Mouse (Mus musculus) lung, embryonic 14.5 days (tissue): ENCODE results near the gene Olfr638. TPM values are rescaled to one million over a fixed set of nuclear protein-coding genes. Genes with fewer than 3 reads are reported as not detected.

Source experiments
- ATAC-seq: fragments of 200-750 bp; cut with Nextera tagmentation; 2 replicates; pipeline ENCODE4 v1.8.0; 2017; ENCODE audit warnings: mild to moderate bottlenecking, moderate TSS enrichment, moderate library complexity; ENCODE audit not compliant: insufficient read depth
- DNase-seq: peaks from one replicate; pipeline ENCODE4 v3.0.0-alpha.2; 2015
- H3K27ac ChIP-seq: fragments of 300-500 bp; sonication (generic); 2 replicates; pipeline ENCODE4 v1.5.1; 2014; ENCODE audit warnings: low read depth, mild to moderate bottlenecking, moderate library complexity
- H3K27me3 ChIP-seq: fragments of 300-500 bp; sonication (generic); 2 replicates; pipeline ENCODE4 v1.6.1; 2014; ENCODE audit warnings: low read length, control low read depth; ENCODE audit not compliant: insufficient read depth
- H3K36me3 ChIP-seq: fragments of 300-500 bp; sonication (generic); 2 replicates; pipeline ENCODE4 v1.6.1; 2014; ENCODE audit warnings: control low read depth; ENCODE audit not compliant: insufficient read depth
- H3K4me1 ChIP-seq: fragments of 300-500 bp; sonication (generic); 2 replicates; pipeline ENCODE4 v1.6.1; 2014; ENCODE audit warnings: antibody characterized with exemption, control low read depth; ENCODE audit not compliant: insufficient read depth
- H3K4me2 ChIP-seq: fragments of 300-500 bp; sonication (generic); 2 replicates; pipeline ENCODE4 v1.6.1; 2014; ENCODE audit warnings: mild to moderate bottlenecking
- H3K4me3 ChIP-seq: fragments of 300-500 bp; sonication (generic); 2 replicates; pipeline ENCODE4 v1.5.1; 2014; ENCODE audit warnings: low read depth, low read length
- H3K9ac ChIP-seq: fragments of 300-500 bp; sonication (generic); 2 replicates; pipeline ENCODE4 v1.6.1; 2014
- H3K9me3 ChIP-seq: fragments of 300-500 bp; sonication (generic); 2 replicates; pipeline ENCODE4 v1.6.1; 2016; ENCODE audit warnings: low read depth, low read length, control low read depth
- CTCF ChIP-seq: IDR thresholded peaks from 2 replicates; pipeline ENCODE4 v1.5.1; 2016; ENCODE audit warnings: antibody characterized with exemption, low read depth
- whole genome bisulfite sequencing: fragments of 180-500 bp; shearing (Covaris S2); extraction: QIAGEN DNeasy Blood & Tissue Kit; methylation state at CpG from one replicate; pipeline ENCODE4 v1.1.7; 2014; 5-methylcytosine and 5-hydroxymethylcytosine counted together
- polyA plus RNA-seq: library from polyadenylated mRNA; unstranded; fragments of >200 nt; fragmentation: Nextera tagmentation; extraction: Ambion mirVana; gene quantifications from 2 replicates; pipeline ENCODE4 v1.2.1, GENCODE M21; 2014

Olfr638 gene
- polyA plus RNA-seq, 1 experiment from 2014 or later = not detected

DNA sequence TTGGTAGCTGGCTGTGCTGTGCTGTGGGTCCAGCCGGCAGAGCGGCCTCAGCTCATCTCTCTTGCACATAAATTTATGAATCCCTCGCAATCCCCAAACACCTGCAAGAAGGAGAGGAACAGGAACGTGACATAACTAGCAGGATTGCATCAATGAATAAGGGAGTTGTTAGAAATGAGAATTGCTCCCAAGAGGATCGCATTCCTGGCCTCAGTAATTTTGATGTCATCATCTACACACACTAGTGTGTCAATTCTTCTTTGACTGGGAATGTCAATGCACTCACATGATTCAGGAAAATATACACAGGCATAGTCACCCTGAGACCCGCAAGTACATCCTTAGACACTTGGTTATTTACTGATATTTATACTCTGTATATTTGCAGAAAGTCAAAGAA, 26.9 kb downstream of the Olfr638 start, which contains the start of gene Olfr640:
Olfr640 (minus strand) TSS at position 101 of the 400 bp plus-strand sequence.
- TF ChIP-seq CTCF = no peak
- 77% methylated on average over 6 of the region's 6 CpGs for WGBS

DNA sequence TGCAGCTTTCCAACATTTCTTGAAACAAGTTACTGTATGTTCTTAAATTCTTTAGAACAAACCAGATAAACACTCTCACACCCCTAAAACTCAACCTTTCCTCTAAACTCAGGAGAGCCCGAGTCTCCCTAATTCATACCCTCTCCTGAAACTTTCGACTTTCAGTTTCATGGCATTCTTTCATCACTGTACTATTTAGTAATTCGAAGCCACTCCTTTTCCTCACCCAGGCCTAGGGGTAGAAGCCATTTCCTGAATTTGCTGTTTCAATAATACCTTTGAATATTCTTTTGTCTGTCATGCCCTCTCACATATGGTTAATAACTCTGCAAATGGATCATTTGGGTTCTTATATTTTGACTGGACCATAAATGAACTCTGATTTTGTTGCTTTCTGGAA, 28.4 kb downstream of the Olfr638 start:
- TF ChIP-seq CTCF = no peak
- no peak overlapping the region for H3K4me3 ChIP-seq
- no peak for ATAC-seq
- H3K4me2 ChIP-seq = no peak overlapping the region
- H3K4me1 ChIP-seq = no peaks in the 10 kb centered on the region
- WGBS = 77% methylated on average over 3 of the region's 3 CpGs
- DNase-seq = no peak
- no peak overlapping the region for H3K27ac ChIP-seq
- no peak overlapping the region for H3K9ac ChIP-seq
- H3K27me3 ChIP-seq = no peaks in the 10 kb centered on the region
- no peaks in the 10 kb centered on the region for H3K36me3 ChIP-seq
- H3K9me3 ChIP-seq = no peaks in the 10 kb centered on the region

More for the DNA sequence above, 26.9 kb downstream of the Olfr638 start, which contains the start of gene Olfr640:
- Histone ChIP-seq H3K27ac (no peak within 1 kb of the TSS), H3K4me3 (no peak within 1 kb of the TSS), H3K4me2 (no peak within 1 kb of the TSS), H3K9me3 (no peaks in the 10 kb centered on the region), H3K27me3 (no peaks in the 10 kb centered on the region), H3K36me3 (no peaks in the 10 kb centered on the region), H3K4me1 (no peaks in the 10 kb centered on the region), H3K9ac (no peak within 1 kb of the TSS)
- DNase-seq (no peak), ATAC-seq (no peak)

DNA sequence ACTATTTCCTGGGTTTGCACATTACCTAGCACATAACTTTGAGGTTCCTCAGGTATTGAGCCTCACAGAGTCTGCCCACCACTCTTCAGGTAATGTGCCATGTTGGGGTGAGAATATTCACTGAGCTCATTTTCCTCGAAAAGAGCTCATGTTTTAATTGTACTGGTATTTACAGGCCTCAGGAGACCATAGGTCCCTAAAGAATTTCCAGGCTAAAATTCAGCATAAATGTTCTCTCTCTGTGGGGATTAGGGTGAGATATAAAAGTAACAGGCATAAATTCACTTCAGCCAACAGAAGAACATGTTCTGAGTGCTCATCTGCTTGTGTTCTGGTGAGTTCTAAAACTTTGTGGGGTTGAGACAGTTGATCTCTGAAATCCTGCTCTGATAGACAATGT, 36.6 kb downstream of the Olfr638 start, which contains the start of gene Olfr641:
Olfr641 (plus strand) TSS at position 301 of the 400 bp plus-strand sequence.
- 70% methylated on average over 1 of the region's 1 CpGs for WGBS
- H3K4me2 ChIP-seq = no peak within 1 kb of the TSS
- H3K36me3 ChIP-seq = no peaks in the 10 kb centered on the region
- no peak for DNase-seq
- no peak within 1 kb of the TSS for H3K27ac ChIP-seq
- no peak for ATAC-seq
- no peaks in the 10 kb centered on the region for H3K4me1 ChIP-seq
- no peaks in the 10 kb centered on the region for H3K9me3 ChIP-seq
- TF ChIP-seq CTCF = no peak
- no peak within 1 kb of the TSS for H3K9ac ChIP-seq
- no peaks in the 10 kb centered on the region for H3K27me3 ChIP-seq
- no peak within 1 kb of the TSS for H3K4me3 ChIP-seq

DNA sequence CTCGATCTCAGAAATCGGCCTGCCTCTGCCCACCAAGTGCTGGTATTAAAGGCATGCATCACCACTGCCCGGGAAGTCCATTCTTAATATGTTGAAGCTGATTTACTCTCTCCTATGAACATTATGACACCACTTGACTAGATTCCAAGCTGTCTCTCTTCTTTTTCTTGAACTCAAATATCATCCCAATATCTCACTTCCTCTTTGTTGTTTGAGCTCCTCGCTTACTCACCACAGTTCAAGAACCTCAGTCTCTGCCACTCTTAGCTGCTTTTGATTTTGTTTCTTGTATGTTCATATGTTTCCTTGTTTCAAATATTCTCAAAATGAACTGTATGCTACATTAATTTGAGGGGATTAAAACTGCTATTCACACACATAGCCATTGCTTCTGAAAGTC, 52.2 kb downstream of the Olfr638 start:
- 89% methylated on average over 4 of the region's 4 CpGs for WGBS
- no peak for ATAC-seq

DNA sequence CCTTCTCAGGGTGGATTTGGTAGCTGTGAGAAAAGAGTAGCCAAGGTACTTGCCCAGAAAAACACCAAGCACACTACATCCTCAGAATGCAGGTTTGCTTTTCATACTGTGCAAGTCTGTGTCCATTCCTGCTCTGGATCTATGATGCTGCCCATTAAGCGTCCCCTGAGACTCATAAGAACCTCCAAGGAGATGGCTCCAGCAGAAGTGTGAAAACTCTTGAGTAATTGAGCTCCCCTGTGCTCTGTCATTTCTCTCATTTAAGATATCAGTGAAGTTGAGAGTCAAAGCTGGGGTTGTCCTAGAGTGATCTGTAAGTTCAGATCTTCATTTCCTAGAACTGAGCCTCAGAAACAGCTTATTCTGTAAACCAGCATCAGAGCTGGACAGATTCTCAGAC, 54.0 kb downstream of the Olfr638 start, which contains the start of gene Olfr642:
Olfr642 (minus strand) TSS at position 101 of the 400 bp plus-strand sequence.
- no peaks in the 10 kb centered on the region for H3K9me3 ChIP-seq
- 72% methylated on average over 1 of the region's 1 CpGs for WGBS
- no peaks in the 10 kb centered on the region for H3K27me3 ChIP-seq
- no peaks in the 10 kb centered on the region for H3K36me3 ChIP-seq
- no peak within 1 kb of the TSS for H3K4me3 ChIP-seq
- H3K4me2 ChIP-seq = no peak within 1 kb of the TSS
- H3K9ac ChIP-seq = no peak within 1 kb of the TSS
- DNase-seq = no peak
- ATAC-seq = no peak
- TF ChIP-seq CTCF = no peak
- H3K4me1 ChIP-seq = no peaks in the 10 kb centered on the region
- no peak within 1 kb of the TSS for H3K27ac ChIP-seq

More for the DNA sequence above, 52.2 kb downstream of the Olfr638 start:
- Histone ChIP-seq H3K27ac (no peak overlapping the region), H3K4me1 (no peaks in the 10 kb centered on the region), H3K27me3 (no peaks in the 10 kb centered on the region), H3K9ac (no peak overlapping the region), H3K4me3 (no peak overlapping the region), H3K9me3 (no peaks in the 10 kb centered on the region), H3K36me3 (no peaks in the 10 kb centered on the region), H3K4me2 (no peak overlapping the region)
- DNase-seq = no peak
- TF ChIP-seq CTCF = no peak

Other genes with a start within 250 kb of the Olfr638 start
- not detected in 2 replicates for gene Olfr630, start 241.4 kb upstream of the Olfr638 start, polyA plus RNA-seq
- gene Olfr69, start 227.2 kb upstream of the Olfr638 start, polyA plus RNA-seq = not detected in 2 replicates
- not detected in 2 replicates for gene Olfr68, start 219.0 kb upstream of the Olfr638 start, polyA plus RNA-seq
- not detected in 2 replicates for gene Olfr67, start 206.9 kb upstream of the Olfr638 start, polyA plus RNA-seq
- 3,031 and 3,067 TPM in 2 replicates for gene Hbb-bt, start 184.8 kb upstream of the Olfr638 start, polyA plus RNA-seq
- gene Hbb-bs, start 170.7 kb upstream of the Olfr638 start, polyA plus RNA-seq = 7,232 and 7,259 TPM in 2 replicates
- not detected in 2 replicates for gene Hbb-bh2, start 158.2 kb upstream of the Olfr638 start, polyA plus RNA-seq
- gene Hbb-bh1, start 155.6 kb upstream of the Olfr638 start, polyA plus RNA-seq = 9.2 and 18.0 TPM in 2 replicates
- 1,485 and 1,968 TPM in 2 replicates for gene Hbb-y, start 145.5 kb upstream of the Olfr638 start, polyA plus RNA-seq
- not detected in 2 replicates for gene Olfr66, start 112.5 kb upstream of the Olfr638 start, polyA plus RNA-seq
- not detected in 2 replicates for gene Olfr64, start 104.3 kb upstream of the Olfr638 start, polyA plus RNA-seq
- gene Olfr65, start 95.3 kb upstream of the Olfr638 start, polyA plus RNA-seq = not detected in 2 replicates
- not detected in 2 replicates for gene Olfr631, start 69.9 kb upstream of the Olfr638 start, polyA plus RNA-seq
- gene Olfr632, start 64.4 kb upstream of the Olfr638 start, polyA plus RNA-seq = not detected in 2 replicates
- not detected in 2 replicates for gene Olfr633, start 54.3 kb upstream of the Olfr638 start, polyA plus RNA-seq
- not detected in 2 replicates for gene Olfr635, start 27.6 kb upstream of the Olfr638 start, polyA plus RNA-seq
- not detected in 2 replicates for gene Olfr639, start 18.6 kb downstream of the Olfr638 start, polyA plus RNA-seq
- not detected in 2 replicates for gene Olfr640, start 26.8 kb downstream of the Olfr638 start, polyA plus RNA-seq
- not detected in 2 replicates for gene Olfr641, start 36.7 kb downstream of the Olfr638 start, polyA plus RNA-seq
- not detected in 2 replicates for gene Olfr642, start 53.9 kb downstream of the Olfr638 start, polyA plus RNA-seq
- not detected in 2 replicates for gene 4930516K23Rik, start 62.7 kb downstream of the Olfr638 start, polyA plus RNA-seq
- not detected in 2 replicates for gene Olfr644, start 73.1 kb downstream of the Olfr638 start, polyA plus RNA-seq
- gene Olfr645, start 86.7 kb downstream of the Olfr638 start, polyA plus RNA-seq = not detected in 2 replicates
- gene Olfr646, start 106.1 kb downstream of the Olfr638 start, polyA plus RNA-seq = not detected in 2 replicates
- gene Ubqln5, start 131.1 kb downstream of the Olfr638 start, polyA plus RNA-seq = not detected in 2 replicates
- gene Olfr643, start 138.7 kb downstream of the Olfr638 start, polyA plus RNA-seq = not detected in 2 replicates
- gene Ubqln3, start 144.5 kb downstream of the Olfr638 start, polyA plus RNA-seq = not detected in 2 replicates
- gene Ubqlnl, start 151.8 kb downstream of the Olfr638 start, polyA plus RNA-seq = not detected in 2 replicates
- 0.08 TPM in 1 of 2 replicates, not detected in the other for gene Olfm5, start 166.1 kb downstream of the Olfr638 start, polyA plus RNA-seq
- 0.32 and 0.37 TPM in 2 replicates for gene Olfr648, start 184.6 kb downstream of the Olfr638 start, polyA plus RNA-seq
- gene Olfr649, start 197.2 kb downstream of the Olfr638 start, polyA plus RNA-seq = not detected in 2 replicates
- gene Trim6, start 220.0 kb downstream of the Olfr638 start, polyA plus RNA-seq = 0.62 and 1.1 TPM in 2 replicates
- 1.4 and 1.6 TPM in 2 replicates for gene Trim34a, start 245.7 kb downstream of the Olfr638 start, polyA plus RNA-seq